Mouse (Mus musculus): ENCODE measurements around the gene Tspan5. TPM values are rescaled to one million over a fixed set of nuclear protein-coding genes. Genes with fewer than 3 reads are reported as not detected.

Gene Tspan5
- polyA plus RNA-seq, 1 experiment, result 23.8 TPM

- TF ChIP-seq POLR2A (IDR thresholded peaks at IDR 0.05; ENCODE audit: low read depth, low read length) (no peak), CTCF (conservative IDR thresholded peaks at IDR 0.05; ENCODE audit: insufficient read depth, insufficient read length, low read depth, low read length) (no peak)
- no peaks in the 10 kb centered on the region for H3K4me1 ChIP-seq (ENCODE audit: control insufficient read depth, insufficient read depth, low read length)
- DNase-seq, result no peak
Observed at GRCm38 (mm10) chr3:138796583-138796982, 54.6 kb downstream of the Tspan5 start.

GRCm38 (mm10) chr3:138800664-138801411 lies 58.8 kb downstream of the Tspan5 start:
- 74% methylated on average over 16 of the region's 16 CpGs for WGBS
- H3K27ac ChIP-seq (ENCODE audit: insufficient read depth, low read depth, low read length), result no peak overlapping the region
- H3K27me3 ChIP-seq (replicated peaks; ENCODE audit: control insufficient read depth, insufficient read depth, low read length), result no peaks in the 10 kb centered on the region
- H3K4me1 ChIP-seq (ENCODE audit: control insufficient read depth, insufficient read depth, low read length), result no peaks in the 10 kb centered on the region
- no peaks in the 10 kb centered on the region for H3K36me3 ChIP-seq (ENCODE audit: control insufficient read depth, insufficient read depth, low read length)
- DNase-seq, result no peak
- TF ChIP-seq POLR2A (IDR thresholded peaks at IDR 0.05; ENCODE audit: low read depth, low read length) (no peak), CTCF (conservative IDR thresholded peaks at IDR 0.05; ENCODE audit: insufficient read depth, insufficient read length, low read depth, low read length) (no peak)
- no peak overlapping the region for H3K4me3 ChIP-seq (ENCODE audit: insufficient read depth, low read depth, low read length)

More at GRCm38 (mm10) chr3:138796583-138796982, 54.6 kb downstream of the Tspan5 start:
- no peak overlapping the region for H3K4me3 ChIP-seq (ENCODE audit: insufficient read depth, low read depth, low read length)
- H3K27ac ChIP-seq (ENCODE audit: insufficient read depth, low read depth, low read length), result no peak overlapping the region
- no peaks in the 10 kb centered on the region for H3K36me3 ChIP-seq (ENCODE audit: control insufficient read depth, insufficient read depth, low read length)
- 83% methylated on average over 3 of the region's 3 CpGs for WGBS
- no peaks in the 10 kb centered on the region for H3K27me3 ChIP-seq (replicated peaks; ENCODE audit: control insufficient read depth, insufficient read depth, low read length)

GRCm38 (mm10) chr3:138801661-138802060 lies 59.7 kb downstream of the Tspan5 start:
- no peaks in the 10 kb centered on the region for H3K4me1 ChIP-seq (ENCODE audit: control insufficient read depth, insufficient read depth, low read length)
- WGBS, result 89% methylated on average over 6 of the region's 6 CpGs
- H3K27me3 ChIP-seq (replicated peaks; ENCODE audit: control insufficient read depth, insufficient read depth, low read length), result no peaks in the 10 kb centered on the region
- no peak overlapping the region for H3K4me3 ChIP-seq (ENCODE audit: insufficient read depth, low read depth, low read length)
- no peaks in the 10 kb centered on the region for H3K36me3 ChIP-seq (ENCODE audit: control insufficient read depth, insufficient read depth, low read length)
- no peak for DNase-seq
- TF ChIP-seq CTCF (conservative IDR thresholded peaks at IDR 0.05; ENCODE audit: insufficient read depth, insufficient read length, low read depth, low read length) (no peak), POLR2A (IDR thresholded peaks at IDR 0.05; ENCODE audit: low read depth, low read length) (no peak)
- no peak overlapping the region for H3K27ac ChIP-seq (ENCODE audit: insufficient read depth, low read depth, low read length)

- Histone ChIP-seq H3K4me3 (ENCODE audit: insufficient read depth, low read depth, low read length) (no peak overlapping the region), H3K36me3 (ENCODE audit: control insufficient read depth, insufficient read depth, low read length) (no peaks in the 10 kb centered on the region), H3K4me1 (ENCODE audit: control insufficient read depth, insufficient read depth, low read length) (0 out of 2 replicates have a peak, but pooled peaks cover 4% of the 10 kb centered on the region), H3K27me3 (replicated peaks; ENCODE audit: control insufficient read depth, insufficient read depth, low read length) (no peaks in the 10 kb centered on the region), H3K27ac (ENCODE audit: insufficient read depth, low read depth, low read length) (no peak overlapping the region)
- TF ChIP-seq CTCF (conservative IDR thresholded peaks at IDR 0.05; ENCODE audit: insufficient read depth, insufficient read length, low read depth, low read length) (no peak), POLR2A (IDR thresholded peaks at IDR 0.05; ENCODE audit: low read depth, low read length) (no peak)
- 81% methylated on average over 21 of the region's 21 CpGs for WGBS
- DNase-seq, result no peak
Observed at GRCm38 (mm10) chr3:138802722-138803443, 60.9 kb downstream of the Tspan5 start.

GRCm38 (mm10) chr3:138803444-138804085 lies 61.6 kb downstream of the Tspan5 start:
- TF ChIP-seq CTCF (conservative IDR thresholded peaks at IDR 0.05; ENCODE audit: insufficient read depth, insufficient read length, low read depth, low read length), result no peak
- no peak for TF ChIP-seq POLR2A (IDR thresholded peaks at IDR 0.05; ENCODE audit: low read depth, low read length)
- Histone ChIP-seq H3K27ac (ENCODE audit: insufficient read depth, low read depth, low read length) (no peak overlapping the region), H3K36me3 (ENCODE audit: control insufficient read depth, insufficient read depth, low read length) (no peaks in the 10 kb centered on the region), H3K4me3 (ENCODE audit: insufficient read depth, low read depth, low read length) (no peak overlapping the region), H3K27me3 (replicated peaks; ENCODE audit: control insufficient read depth, insufficient read depth, low read length) (no peaks in the 10 kb centered on the region), H3K4me1 (ENCODE audit: control insufficient read depth, insufficient read depth, low read length) (0 out of 2 replicates have a peak, but pooled peaks cover 4% of the 10 kb centered on the region)
- no peak for DNase-seq
- 79% methylated on average over 11 of the region's 11 CpGs for WGBS

- Histone ChIP-seq H3K4me1 (ENCODE audit: control insufficient read depth, insufficient read depth, low read length) (0 out of 2 replicates have a peak, but pooled peaks cover 4% of the 10 kb centered on the region), H3K27me3 (replicated peaks; ENCODE audit: control insufficient read depth, insufficient read depth, low read length) (no peaks in the 10 kb centered on the region), H3K36me3 (ENCODE audit: control insufficient read depth, insufficient read depth, low read length) (no peaks in the 10 kb centered on the region), H3K27ac (ENCODE audit: insufficient read depth, low read depth, low read length) (no peak overlapping the region), H3K4me3 (ENCODE audit: insufficient read depth, low read depth, low read length) (no peak overlapping the region)
- 73% methylated on average over 11 of the region's 11 CpGs for WGBS
- no peak for DNase-seq
- TF ChIP-seq POLR2A (IDR thresholded peaks at IDR 0.05; ENCODE audit: low read depth, low read length) (no peak), CTCF (conservative IDR thresholded peaks at IDR 0.05; ENCODE audit: insufficient read depth, insufficient read length, low read depth, low read length) (no peak)
Observed at GRCm38 (mm10) chr3:138804104-138805048, 62.4 kb downstream of the Tspan5 start.
